Mouse (Mus musculus): ENCODE measurements around the gene Sox5.

DNA sequence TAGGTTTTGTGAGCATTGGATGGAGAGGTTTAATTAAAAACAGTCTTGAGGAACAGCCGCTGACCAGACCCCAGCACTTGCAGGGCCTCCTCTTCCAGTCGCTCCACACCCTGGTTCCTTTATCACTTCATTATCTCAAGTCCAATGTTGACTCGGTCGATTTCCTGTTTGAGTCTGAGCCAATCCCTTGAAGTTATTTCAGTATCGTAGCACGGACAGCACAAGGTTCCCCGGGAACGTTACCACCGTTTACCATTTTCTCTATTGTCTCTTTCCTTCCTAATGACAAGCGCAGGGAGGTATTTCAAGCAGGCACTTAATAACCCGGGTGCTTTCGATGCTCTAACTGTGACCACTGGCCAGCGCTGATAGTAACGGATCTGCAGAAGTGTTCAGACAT lies 40.8 kb upstream of the Sox5 start:
- TF ChIP-seq CTCF (IDR thresholded peaks at IDR 0.05) (no peak), POLR2A (IDR thresholded peaks at IDR 0.05; ENCODE audit: insufficient read depth, low read depth, low read length) (no peak)

All from heart, adult 2 months (tissue).